Mouse (Mus musculus): ENCODE data around the gene D1Pas1.

- TF ChIP-seq CTCF (IDR thresholded peaks at IDR 0.05; ENCODE audit: extremely low read depth, insufficient read depth, insufficient read length, insufficient replicate concordance): no peak
- no peak for TF ChIP-seq POLR2A (IDR thresholded peaks at IDR 0.05; ENCODE audit: low read depth, low read length)
Observed at GRCm38 (mm10) chr1:186925411-186925810, 41.8 kb upstream of the D1Pas1 start.

Data from spleen, adult 2 months (tissue).